Mouse (Mus musculus): ENCODE results near the gene Hsf5.
A peak's percentile ranks its signal among the peaks of the same experiment; 100 is the strongest.

Gene Hsf5

GRCm38 (mm10) chr11:87616790-87617474 is at the start of gene Hsf5:
Hsf5 (plus strand) TSS chr11:87617164.
- DNase-seq (ENCODE audit: low read depth, low spot score): no peak

GRCm38 (mm10) chr11:87568255-87568953 is 48.6 kb upstream of the Hsf5 start, which contains the start of gene Sept4:
Sept4 (plus strand) TSS chr11:87568903.
- DNase-seq (ENCODE audit: low read depth, low spot score): no peak

- DNase-seq (ENCODE audit: low read depth, low spot score): no peak
Observed at GRCm38 (mm10) chr11:87570743-87571142, 46.2 kb upstream of the Hsf5 start.

- DNase-seq (ENCODE audit: low read depth, low spot score): no peak
Observed at GRCm38 (mm10) chr11:87571361-87571950, 45.5 kb upstream of the Hsf5 start.

- DNase-seq (ENCODE audit: low read depth, low spot score): no peak
Observed at GRCm38 (mm10) chr11:87573751-87574150, 43.2 kb upstream of the Hsf5 start.

GRCm38 (mm10) chr11:87574520-87575180 is 42.3 kb upstream of the Hsf5 start:
- no peak for DNase-seq (ENCODE audit: low read depth, low spot score)

GRCm38 (mm10) chr11:87577601-87578248 is 39.2 kb upstream of the Hsf5 start:
- no peak for DNase-seq (ENCODE audit: low read depth, low spot score)

GRCm38 (mm10) chr11:87578249-87578962 is 38.6 kb upstream of the Hsf5 start:
- DNase-seq (ENCODE audit: low read depth, low spot score): no peak

GRCm38 (mm10) chr11:87578963-87579601 is 37.9 kb upstream of the Hsf5 start:
- no peak for DNase-seq (ENCODE audit: low read depth, low spot score)

- DNase-seq (ENCODE audit: low read depth, low spot score): no peak
Observed at GRCm38 (mm10) chr11:87579713-87580112, 37.3 kb upstream of the Hsf5 start.

GRCm38 (mm10) chr11:87580543-87581085 is 36.4 kb upstream of the Hsf5 start:
- DNase-seq (ENCODE audit: low read depth, low spot score): no peak

- DNase-seq (ENCODE audit: low read depth, low spot score): no peak
Observed at GRCm38 (mm10) chr11:87581161-87581865, 35.7 kb upstream of the Hsf5 start.

- DNase-seq (ENCODE audit: low read depth, low spot score): peak; percentile 43
Observed at GRCm38 (mm10) chr11:87581933-87582710, 34.8 kb upstream of the Hsf5 start.

GRCm38 (mm10) chr11:87583291-87584034 is 33.5 kb upstream of the Hsf5 start:
- no peak for DNase-seq (ENCODE audit: low read depth, low spot score)

GRCm38 (mm10) chr11:87584711-87585505 is 32.1 kb upstream of the Hsf5 start:
- peak; percentile 76 for DNase-seq (ENCODE audit: low read depth, low spot score)

- DNase-seq (ENCODE audit: low read depth, low spot score): peak; percentile 58
Observed at GRCm38 (mm10) chr11:87587211-87587874, 29.6 kb upstream of the Hsf5 start.

- no peak for DNase-seq (ENCODE audit: low read depth, low spot score)
Observed at GRCm38 (mm10) chr11:87589605-87590004, 27.4 kb upstream of the Hsf5 start.
